Mouse (Mus musculus) lung, embryonic 14.5 days (tissue): ENCODE measurements around the gene Zfp235. TPM values are rescaled to one million over a fixed set of nuclear protein-coding genes. Genes with fewer than 3 reads are reported as not detected.

ENCODE experiments used
- ATAC-seq: fragments of 200-750 bp; cut with Nextera tagmentation; 2 replicates; pipeline ENCODE4 v1.8.0; 2017; ENCODE audit warnings: mild to moderate bottlenecking, moderate TSS enrichment, moderate library complexity; ENCODE audit not compliant: insufficient read depth
- DNase-seq: peaks from one replicate; pipeline ENCODE4 v3.0.0-alpha.2; 2015
- H3K27ac ChIP-seq: fragments of 300-500 bp; sonication (generic); 2 replicates; pipeline ENCODE4 v1.5.1; 2014; ENCODE audit warnings: low read depth, mild to moderate bottlenecking, moderate library complexity
- H3K27me3 ChIP-seq: fragments of 300-500 bp; sonication (generic); 2 replicates; pipeline ENCODE4 v1.6.1; 2014; ENCODE audit warnings: low read length, control low read depth; ENCODE audit not compliant: insufficient read depth
- H3K36me3 ChIP-seq: fragments of 300-500 bp; sonication (generic); 2 replicates; pipeline ENCODE4 v1.6.1; 2014; ENCODE audit warnings: control low read depth; ENCODE audit not compliant: insufficient read depth
- H3K4me1 ChIP-seq: fragments of 300-500 bp; sonication (generic); 2 replicates; pipeline ENCODE4 v1.6.1; 2014; ENCODE audit warnings: antibody characterized with exemption, control low read depth; ENCODE audit not compliant: insufficient read depth
- H3K4me2 ChIP-seq: fragments of 300-500 bp; sonication (generic); 2 replicates; pipeline ENCODE4 v1.6.1; 2014; ENCODE audit warnings: mild to moderate bottlenecking
- H3K4me3 ChIP-seq: fragments of 300-500 bp; sonication (generic); 2 replicates; pipeline ENCODE4 v1.5.1; 2014; ENCODE audit warnings: low read depth, low read length
- H3K9ac ChIP-seq: fragments of 300-500 bp; sonication (generic); 2 replicates; pipeline ENCODE4 v1.6.1; 2014
- H3K9me3 ChIP-seq: fragments of 300-500 bp; sonication (generic); 2 replicates; pipeline ENCODE4 v1.6.1; 2016; ENCODE audit warnings: low read depth, low read length, control low read depth
- CTCF ChIP-seq: IDR thresholded peaks from 2 replicates; pipeline ENCODE4 v1.5.1; 2016; ENCODE audit warnings: antibody characterized with exemption, low read depth
- WGBS: fragments of 180-500 bp; shearing (Covaris S2); extraction: QIAGEN DNeasy Blood & Tissue Kit; methylation state at CpG from one replicate; pipeline ENCODE4 v1.1.7; 2014; 5-methylcytosine and 5-hydroxymethylcytosine counted together
- polyA plus RNA-seq: library from polyadenylated mRNA; unstranded; fragments of >200 nt; fragmentation: Nextera tagmentation; extraction: Ambion mirVana; gene quantifications from 2 replicates; pipeline ENCODE4 v1.2.1, GENCODE M21; 2014

Zfp235 gene
- 16.6 TPM in 2 replicates for polyA plus RNA-seq

DNA sequence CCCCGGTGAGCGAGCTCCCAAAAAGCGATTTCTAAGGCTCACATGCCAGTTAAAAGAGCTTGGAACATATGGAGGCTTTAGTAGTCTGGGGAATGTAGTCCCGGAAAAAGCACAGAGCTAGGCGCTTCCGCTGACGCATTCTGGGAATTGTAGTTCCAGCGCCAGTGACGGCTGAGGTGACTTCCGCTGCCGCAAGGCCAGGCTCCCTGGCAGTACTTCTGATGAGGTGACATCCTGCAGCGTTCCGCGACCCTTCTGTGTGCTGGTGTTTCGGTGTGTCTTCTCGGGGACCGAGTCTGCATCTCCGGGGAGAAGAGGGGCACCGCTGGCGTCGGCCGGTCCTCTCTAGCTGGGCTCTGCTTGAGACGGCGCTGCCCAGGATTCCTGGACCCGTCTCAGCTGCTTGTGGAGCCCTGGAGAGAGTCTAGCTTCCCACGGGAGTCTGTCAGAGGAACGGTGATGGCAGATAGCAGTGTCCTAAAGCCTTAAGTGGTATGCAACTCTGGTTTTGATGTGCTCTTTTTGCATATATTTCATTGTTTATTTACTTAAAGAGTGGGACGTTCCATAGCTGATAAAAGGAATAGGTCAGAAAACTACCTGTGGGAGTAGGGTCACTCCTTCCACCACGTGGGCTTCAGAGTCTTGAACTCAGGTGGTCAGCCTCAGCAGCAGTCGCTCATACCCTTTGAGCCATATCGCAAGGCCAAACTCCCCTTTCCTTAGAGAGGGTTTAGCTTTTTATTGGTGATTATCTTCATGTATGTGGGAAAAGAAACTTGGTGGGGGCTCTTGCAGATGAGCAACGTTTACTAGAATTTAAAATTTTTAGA is at the start of gene Zfp235:
Zfp235 (plus strand) TSS at position 174 of the 833 bp plus-strand sequence.
- H3K9me3 ChIP-seq = no peaks in the 10 kb centered on the region
- no peak for TF ChIP-seq CTCF
- H3K36me3 ChIP-seq = peaks cover 29% of the 10 kb centered on the region; the same call in 1 of the 2 replicates
- WGBS = 2% methylated on average over 32 of the region's 32 CpGs
- H3K4me1 ChIP-seq = no peaks in the 10 kb centered on the region
- peak within 1 kb of the TSS; percentile 60 for H3K4me2 ChIP-seq
- H3K4me3 ChIP-seq = peak within 1 kb of the TSS; percentile 58
- peak within 1 kb of the TSS; percentile 65 for H3K9ac ChIP-seq
- peak; percentile 96 for DNase-seq
- ATAC-seq = peak; percentile 97
- H3K27ac ChIP-seq = no peak within 1 kb of the TSS
- no peaks in the 10 kb centered on the region for H3K27me3 ChIP-seq

DNA sequence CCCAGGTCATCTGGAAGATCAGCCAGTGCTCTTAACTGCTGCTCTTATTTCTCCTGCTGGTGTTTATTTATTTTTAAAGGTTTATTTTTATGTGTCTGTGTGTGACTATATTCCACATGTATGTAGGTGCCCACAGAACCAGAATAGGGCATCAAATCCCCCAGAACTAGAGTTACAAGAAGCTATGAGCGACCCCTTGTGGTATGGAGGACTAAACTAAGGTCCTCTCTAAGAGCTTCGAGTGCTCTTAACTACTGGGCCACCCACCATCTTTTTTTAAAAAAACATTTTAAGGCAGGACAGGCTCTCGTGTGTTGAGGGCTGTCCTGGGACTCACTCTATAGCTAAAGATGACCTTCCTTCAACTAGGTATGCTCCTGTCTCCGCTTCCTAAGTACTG is 47.1 kb upstream of the Zfp235 start:
- Histone ChIP-seq H3K4me3 (no peak overlapping the region), H3K9me3 (0 out of 2 replicates have a peak, but pooled peaks cover 2% of the 10 kb centered on the region), H3K4me2 (no peak overlapping the region), H3K9ac (no peak overlapping the region), H3K4me1 (peaks cover 7% of the 10 kb centered on the region; the same call in 1 of the 2 replicates), H3K36me3 (peaks cover 12% of the 10 kb centered on the region), H3K27ac (no peak overlapping the region), H3K27me3 (no peaks in the 10 kb centered on the region)
- WGBS = 90% methylated on average over 4 of the region's 4 CpGs
- ATAC-seq (no peak), DNase-seq (no peak)
- no peak for TF ChIP-seq CTCF

DNA sequence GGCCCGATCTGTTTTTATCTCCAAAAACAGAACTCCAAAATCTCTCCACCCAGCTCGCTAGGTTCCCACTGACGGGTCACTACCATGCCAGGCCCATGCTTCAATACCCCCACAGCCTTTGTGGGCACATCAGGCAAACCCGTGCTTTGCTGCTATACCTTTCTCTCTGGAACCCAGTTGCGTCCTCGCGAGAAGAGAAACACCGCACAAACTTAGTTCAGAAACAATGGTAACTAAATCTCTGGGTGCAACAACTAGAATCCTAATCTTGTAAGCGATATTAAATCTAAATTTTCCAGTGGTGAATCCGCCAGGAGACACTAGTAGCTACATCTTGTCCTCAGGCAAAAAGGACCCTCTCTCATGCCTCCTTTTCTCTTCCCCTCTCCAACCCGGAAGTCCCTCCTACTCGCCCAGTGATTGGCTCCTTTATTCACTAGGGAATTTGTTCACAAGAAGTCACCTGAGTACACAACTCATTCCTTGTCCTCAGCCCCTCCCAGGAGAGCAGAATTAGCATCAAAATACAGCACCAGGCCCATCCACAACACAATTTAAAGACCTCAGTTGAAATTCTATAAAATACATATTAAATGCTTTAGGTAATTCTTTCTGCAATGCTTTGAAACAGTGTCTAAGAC is 46.4 kb upstream of the Zfp235 start:
- no peak for TF ChIP-seq CTCF
- Histone ChIP-seq H3K9ac (no peak overlapping the region), H3K27ac (no peak overlapping the region), H3K4me3 (no peak overlapping the region), H3K9me3 (no peaks in the 10 kb centered on the region), H3K4me2 (no peak overlapping the region), H3K4me1 (peaks cover 5% of the 10 kb centered on the region; the same call in 1 of the 2 replicates), H3K27me3 (no peaks in the 10 kb centered on the region), H3K36me3 (peaks cover 12% of the 10 kb centered on the region)
- ATAC-seq (no peak), DNase-seq (no peak)
- WGBS = 95% methylated on average over 12 of the region's 12 CpGs

GRCm38 (mm10) chr7:24104403-24104802 is 29.6 kb upstream of the Zfp235 start:
- DNase-seq (no peak), ATAC-seq (no peak)
- H3K27ac ChIP-seq = no peak overlapping the region
- no peak overlapping the region for H3K4me2 ChIP-seq
- no peak for TF ChIP-seq CTCF
- WGBS = 94% methylated on average over 9 of the region's 9 CpGs
- H3K4me3 ChIP-seq = no peak overlapping the region
- no peaks in the 10 kb centered on the region for H3K4me1 ChIP-seq
- no peak overlapping the region for H3K9ac ChIP-seq
- H3K36me3 ChIP-seq = peaks cover 97% of the 10 kb centered on the region
- peaks cover 83% of the 10 kb centered on the region for H3K9me3 ChIP-seq
- no peaks in the 10 kb centered on the region for H3K27me3 ChIP-seq

DNA sequence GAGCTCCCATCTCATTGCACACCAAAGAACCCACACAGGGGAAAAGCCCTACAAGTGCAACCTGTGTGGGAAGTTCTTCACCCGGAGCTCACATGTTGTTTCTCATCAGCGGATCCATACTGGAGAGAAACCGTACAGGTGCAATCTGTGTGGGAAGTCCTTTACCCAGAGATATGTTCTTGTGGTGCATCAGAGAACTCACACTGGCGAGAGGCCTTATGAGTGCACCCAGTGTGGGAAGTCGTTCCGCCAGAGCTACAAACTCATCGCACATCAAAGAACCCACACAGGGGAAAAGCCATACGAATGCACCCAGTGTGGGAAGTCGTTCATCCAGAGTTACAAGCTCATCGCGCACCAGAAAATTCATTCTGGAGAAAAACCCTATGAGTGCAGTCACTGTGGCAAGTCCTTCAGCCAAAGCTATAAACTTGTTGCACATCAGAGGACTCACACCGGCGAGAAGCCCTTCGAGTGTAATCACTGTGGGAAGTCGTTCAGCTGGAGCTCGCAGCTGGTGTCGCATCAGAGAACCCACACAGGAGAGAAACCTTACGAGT is 28.7 kb upstream of the Zfp235 start:
- Histone ChIP-seq H3K9ac (no peak overlapping the region), H3K27ac (no peak overlapping the region), H3K9me3 (peaks cover 84% of the 10 kb centered on the region), H3K27me3 (no peaks in the 10 kb centered on the region), H3K4me1 (no peaks in the 10 kb centered on the region), H3K4me2 (no peak overlapping the region), H3K36me3 (peaks cover 89% of the 10 kb centered on the region), H3K4me3 (no peak overlapping the region)
- no peak for ATAC-seq
- no peak for DNase-seq
- TF ChIP-seq CTCF = no peak
- 95% methylated on average over 18 of the region's 18 CpGs for WGBS

DNA sequence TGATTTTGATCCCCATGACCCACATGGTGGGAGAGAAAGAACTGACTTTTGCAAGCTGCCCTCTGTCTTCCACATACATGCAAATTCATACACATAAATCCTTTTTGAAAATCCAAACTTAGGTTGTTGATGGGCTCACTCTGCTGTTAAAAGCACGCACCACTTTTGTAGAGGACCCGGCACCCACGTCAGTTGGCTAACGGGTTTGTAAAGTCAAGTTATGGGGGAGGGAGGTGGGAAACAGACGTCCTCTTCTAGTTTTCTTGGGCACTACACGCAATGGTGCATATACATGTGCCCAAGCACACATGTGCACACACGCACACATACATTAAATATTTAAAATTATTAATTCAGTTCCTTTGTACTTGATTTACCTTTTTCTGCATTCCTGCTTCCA is 23.1 kb upstream of the Zfp235 start:
- ATAC-seq (no peak), DNase-seq (no peak)
- peaks cover 33% of the 10 kb centered on the region for H3K36me3 ChIP-seq
- H3K4me2 ChIP-seq = no peak overlapping the region
- no peak overlapping the region for H3K27ac ChIP-seq
- H3K4me1 ChIP-seq = peaks cover 4% of the 10 kb centered on the region; the same call in 1 of the 2 replicates
- no peaks in the 10 kb centered on the region for H3K27me3 ChIP-seq
- no peak overlapping the region for H3K9ac ChIP-seq
- H3K4me3 ChIP-seq = no peak overlapping the region
- 95% methylated on average over 7 of the region's 7 CpGs for WGBS
- H3K9me3 ChIP-seq = peaks cover 40% of the 10 kb centered on the region
- no peak for TF ChIP-seq CTCF

GRCm38 (mm10) chr7:24111772-24112155 is 22.2 kb upstream of the Zfp235 start:
- TF ChIP-seq CTCF = no peak
- Histone ChIP-seq H3K4me1 (peaks cover 4% of the 10 kb centered on the region; the same call in 1 of the 2 replicates), H3K36me3 (peaks cover 24% of the 10 kb centered on the region), H3K27me3 (no peaks in the 10 kb centered on the region), H3K27ac (peak overlapping the region; percentile 76; the same call in 1 of the 2 replicates), H3K9me3 (peaks cover 30% of the 10 kb centered on the region), H3K4me2 (peak overlapping the region; percentile 83), H3K4me3 (peak overlapping the region; percentile 65), H3K9ac (peak overlapping the region; percentile 51)
- no peak for DNase-seq
- 3% methylated on average over 9 of the region's 9 CpGs for WGBS
- ATAC-seq = peak; percentile 71; the same call in 1 of the 2 replicates
